Mouse (Mus musculus) midbrain, embryonic 14.5 days (tissue): Measurements from ENCODE around the gene Cnpy1. TPM values are rescaled to one million over a fixed set of nuclear protein-coding genes. Genes with fewer than 3 reads are reported as not detected.

Experiments used
- ATAC-seq: fragments of 200-750 bp; cut with Nextera tagmentation; 2 replicates; pipeline ENCODE4 v1.8.0; 2017; ENCODE audit warnings: moderate number of reproducible peaks, moderate library complexity; ENCODE audit not compliant: low FRiP score, low TSS enrichment
- DNase-seq: peaks from one replicate; pipeline ENCODE4 v3.0.0-alpha.2; 2015
- H3K27ac ChIP-seq: fragments of 300-500 bp; sonication (generic); replicated peaks from 2 replicates; pipeline ENCODE4 v1.5.1; 2014; ENCODE audit warnings: mild to moderate bottlenecking, low read depth, low read length, moderate library complexity
- H3K27me3 ChIP-seq: fragments of 300-500 bp; sonication (generic); 2 replicates; pipeline ENCODE4 v1.6.1; 2014; ENCODE audit warnings: low read length, control low read depth, mixed read lengths; ENCODE audit not compliant: control insufficient read depth, insufficient read depth
- H3K36me3 ChIP-seq: fragments of 300-500 bp; sonication (generic); 2 replicates; pipeline ENCODE4 v1.6.1; 2014; ENCODE audit warnings: low read length, control low read depth; ENCODE audit not compliant: control insufficient read depth, insufficient read depth
- H3K4me1 ChIP-seq: fragments of 300-500 bp; sonication (generic); 2 replicates; pipeline ENCODE4 v1.6.1; 2014; ENCODE audit warnings: mild to moderate bottlenecking, antibody characterized with exemption, low read length, control low read depth; ENCODE audit not compliant: control insufficient read depth, insufficient read depth
- H3K4me2 ChIP-seq: fragments of 300-500 bp; sonication (generic); 2 replicates; pipeline ENCODE4 v1.6.1; 2014; ENCODE audit warnings: mild to moderate bottlenecking, low read length, moderate library complexity
- H3K4me3 ChIP-seq: fragments of 300-500 bp; sonication (generic); replicated peaks from 2 replicates; pipeline ENCODE4 v1.5.1; 2014; ENCODE audit warnings: low read depth, low read length
- H3K9ac ChIP-seq: fragments of 300-500 bp; sonication (generic); replicated peaks from 2 replicates; pipeline ENCODE4 v1.6.1; 2014; ENCODE audit warnings: mild to moderate bottlenecking, low read length, moderate library complexity
- H3K9me3 ChIP-seq: fragments of 300-500 bp; sonication (generic); 2 replicates; pipeline ENCODE4 v1.6.1; 2016; ENCODE audit warnings: low read length, control low read depth, mixed read lengths; ENCODE audit not compliant: control insufficient read depth
- WGBS: fragments of 180-500 bp; shearing (Covaris S2); extraction: QIAGEN DNeasy Blood & Tissue Kit; methylation state at CpG from one replicate; pipeline ENCODE4 v1.1.7; 2014; 5-methylcytosine and 5-hydroxymethylcytosine counted together
- polyA plus RNA-seq: library from polyadenylated mRNA; unstranded; fragments of >200 nt; fragmentation: Nextera tagmentation; extraction: Ambion mirVana; gene quantifications from 2 replicates; pipeline ENCODE4 v1.2.1, GENCODE M21; 2014

Gene Cnpy1
- polyA plus RNA-seq, 1 experiment from 2014 or later: 99.4 TPM

- Histone ChIP-seq H3K4me3 (no peak overlapping the region), H3K27ac (no peak overlapping the region), H3K4me2 (no peak overlapping the region), H3K4me1 (peaks cover 13% of the 10 kb centered on the region), H3K36me3 (no peaks in the 10 kb centered on the region), H3K27me3 (no peaks in the 10 kb centered on the region), H3K9me3 (no peaks in the 10 kb centered on the region), H3K9ac (no peak overlapping the region)
- WGBS: 30% methylated on average over 4 of the region's 4 CpGs
- ATAC-seq: no peak; the same call in 1 of the 2 replicates
- DNase-seq: peak; percentile 45
These were observed 5.7 kb upstream of the Cnpy1 start for GRCm38 (mm10) chr5:28251211-28251764.

- Histone ChIP-seq H3K36me3 (no peaks in the 10 kb centered on the region), H3K9ac (no peak overlapping the region), H3K4me1 (peaks cover 13% of the 10 kb centered on the region), H3K27me3 (no peaks in the 10 kb centered on the region), H3K4me3 (no peak overlapping the region), H3K4me2 (no peak overlapping the region), H3K9me3 (no peaks in the 10 kb centered on the region), H3K27ac (no peak overlapping the region)
- WGBS: 93% methylated on average over 2 of the region's 2 CpGs
- DNase-seq: no peak
- ATAC-seq: no peak
These were observed 4.9 kb upstream of the Cnpy1 start for GRCm38 (mm10) chr5:28250479-28250878.

GRCm38 (mm10) chr5:28245121-28245520 is 485 bp downstream of the Cnpy1 start:
- H3K4me2 ChIP-seq: no peak overlapping the region
- no peaks in the 10 kb centered on the region for H3K27me3 ChIP-seq
- no peak overlapping the region for H3K4me3 ChIP-seq
- H3K27ac ChIP-seq: no peak overlapping the region
- DNase-seq (peak; percentile 15), ATAC-seq (no peak; the same call in 1 of the 2 replicates)
- H3K9ac ChIP-seq: no peak overlapping the region
- WGBS: 54% methylated on average over 4 of the region's 4 CpGs
- H3K4me1 ChIP-seq: 0 out of 2 replicates have a peak, but pooled peaks cover 3% of the 10 kb centered on the region
- H3K36me3 ChIP-seq: no peaks in the 10 kb centered on the region
- no peaks in the 10 kb centered on the region for H3K9me3 ChIP-seq

GRCm38 (mm10) chr5:28243501-28244177 is 2.0 kb downstream of the Cnpy1 start:
- Histone ChIP-seq H3K36me3 (no peaks in the 10 kb centered on the region), H3K9ac (no peak overlapping the region), H3K4me3 (no peak overlapping the region), H3K27ac (no peak overlapping the region), H3K9me3 (no peaks in the 10 kb centered on the region), H3K4me1 (0 out of 2 replicates have a peak, but pooled peaks cover 3% of the 10 kb centered on the region), H3K4me2 (no peak overlapping the region), H3K27me3 (no peaks in the 10 kb centered on the region)
- ATAC-seq (no peak), DNase-seq (no peak)
- WGBS: 84% methylated on average over 8 of the region's 8 CpGs

GRCm38 (mm10) chr5:28241423-28241822 is 4.2 kb downstream of the Cnpy1 start:
- no peaks in the 10 kb centered on the region for H3K36me3 ChIP-seq
- H3K9me3 ChIP-seq: no peaks in the 10 kb centered on the region
- no peak overlapping the region for H3K4me2 ChIP-seq
- peaks cover 16% of the 10 kb centered on the region; the same call in 1 of the 2 replicates for H3K4me1 ChIP-seq
- no peak for DNase-seq
- no peak overlapping the region for H3K27ac ChIP-seq
- no peak for ATAC-seq
- no peak overlapping the region for H3K4me3 ChIP-seq
- no peaks in the 10 kb centered on the region for H3K27me3 ChIP-seq
- no peak overlapping the region for H3K9ac ChIP-seq
- WGBS: 81% methylated on average over 4 of the region's 4 CpGs

GRCm38 (mm10) chr5:28239829-28240228 is 5.8 kb downstream of the Cnpy1 start:
- Histone ChIP-seq H3K4me1 (peaks cover 19% of the 10 kb centered on the region; the same call in 1 of the 2 replicates), H3K27ac (no peak overlapping the region), H3K27me3 (no peaks in the 10 kb centered on the region), H3K9me3 (no peaks in the 10 kb centered on the region), H3K36me3 (no peaks in the 10 kb centered on the region), H3K4me2 (no peak overlapping the region), H3K9ac (no peak overlapping the region), H3K4me3 (no peak overlapping the region)
- ATAC-seq: no peak
- 88% methylated on average over 5 of the region's 5 CpGs for WGBS
- DNase-seq: no peak

- H3K4me2 ChIP-seq: no peak overlapping the region
- H3K4me1 ChIP-seq: peaks cover 19% of the 10 kb centered on the region; the same call in 1 of the 2 replicates
- no peak overlapping the region for H3K27ac ChIP-seq
- DNase-seq: no peak
- no peak for ATAC-seq
- H3K36me3 ChIP-seq: no peaks in the 10 kb centered on the region
- 88% methylated on average over 5 of the region's 5 CpGs for WGBS
- no peak overlapping the region for H3K4me3 ChIP-seq
- H3K27me3 ChIP-seq: no peaks in the 10 kb centered on the region
- no peak overlapping the region for H3K9ac ChIP-seq
- H3K9me3 ChIP-seq: no peaks in the 10 kb centered on the region
These were observed 6.7 kb downstream of the Cnpy1 start for GRCm38 (mm10) chr5:28238876-28239275.

- DNase-seq (peak; percentile 71), ATAC-seq (peak; percentile 29; the same call in 1 of the 2 replicates)
- no peak overlapping the region for H3K9ac ChIP-seq
- WGBS: 0% methylated on average over 4 of the region's 4 CpGs
- no peak overlapping the region for H3K4me3 ChIP-seq
- H3K36me3 ChIP-seq: no peaks in the 10 kb centered on the region
- H3K27ac ChIP-seq: no peak overlapping the region
- no peaks in the 10 kb centered on the region for H3K27me3 ChIP-seq
- H3K4me1 ChIP-seq: peaks cover 19% of the 10 kb centered on the region; the same call in 1 of the 2 replicates
- no peaks in the 10 kb centered on the region for H3K9me3 ChIP-seq
- H3K4me2 ChIP-seq: peak overlapping the region; percentile 26
These were observed 7.5 kb downstream of the Cnpy1 start for GRCm38 (mm10) chr5:28238152-28238551.

GRCm38 (mm10) chr5:28237715-28238114 is 7.9 kb downstream of the Cnpy1 start:
- H3K27ac ChIP-seq: no peak overlapping the region
- DNase-seq (no peak), ATAC-seq (no peak)
- H3K36me3 ChIP-seq: no peaks in the 10 kb centered on the region
- H3K4me1 ChIP-seq: peaks cover 19% of the 10 kb centered on the region; the same call in 1 of the 2 replicates
- no peaks in the 10 kb centered on the region for H3K27me3 ChIP-seq
- H3K9ac ChIP-seq: no peak overlapping the region
- H3K4me2 ChIP-seq: peak overlapping the region; percentile 26
- no peak overlapping the region for H3K4me3 ChIP-seq
- 46% methylated on average over 2 of the region's 2 CpGs for WGBS
- no peaks in the 10 kb centered on the region for H3K9me3 ChIP-seq
